Mouse (Mus musculus): ENCODE results near the gene Adgrg7.

Adgrg7 gene

GRCm38 (mm10) chr16:56705731-56706130 is 89.9 kb downstream of the Adgrg7 start:
- no peak for DNase-seq

GRCm38 (mm10) chr16:56700898-56701297 is 94.8 kb downstream of the Adgrg7 start:
- no peak for DNase-seq

GRCm38 (mm10) chr16:56696448-56696847 is 99.2 kb downstream of the Adgrg7 start:
- DNase-seq: no peak

- no peak for DNase-seq
Observed at GRCm38 (mm10) chr16:56690715-56691114, 104.9 kb downstream of the Adgrg7 start.

- DNase-seq: no peak
Observed at GRCm38 (mm10) chr16:56686747-56687146, 108.9 kb downstream of the Adgrg7 start.

GRCm38 (mm10) chr16:56681010-56681645 is 114.5 kb downstream of the Adgrg7 start:
- no peak for DNase-seq

- no peak for DNase-seq
Observed at GRCm38 (mm10) chr16:56677146-56677545, 118.5 kb downstream of the Adgrg7 start.
